8 mouse cellular contexts compared by ENCODE assay signal in genomic region chr3:103378018-103378417, GRCm38 (mm10).
A peak's percentile ranks its signal among the peaks of the same experiment; 100 is the strongest.
DNase-seq lines count a peak whose midpoint lies in the region; ATAC-seq and TF ChIP-seq lines count a peak whose summit lies in the region.

No protein-coding gene starts in this region.

- TF ChIP-seq RAD21 in MEL (IDR thresholded peaks at IDR 0.05; ENCODE audit: low read depth, low read length) = no peak

- H3K9ac ChIP-seq in MEL (ENCODE audit: control insufficient read depth, low read depth, low read length, poor library complexity, severe bottlenecking) = no peak overlapping the region
- H3K9ac ChIP-seq in midbrain, embryonic 16.5 days (ENCODE audit: low read depth, low read length) = no peak overlapping the region
- H3K9ac ChIP-seq in forebrain, embryonic 16.5 days (replicated peaks; ENCODE audit: low read depth, low read length) = no peak overlapping the region

- TF ChIP-seq CTCF in MEL (IDR thresholded peaks at IDR 0.05 in 2 of 3, conservative IDR thresholded peaks at IDR 0.05 in 1 of 3; ENCODE audit: control insufficient read depth in 1 of 3, insufficient read depth in 1 of 3, low read depth in 2 of 3, low read length in 3 of 3, poor library complexity in 1 of 3, severe bottlenecking in 1 of 3) = no peak

- TF ChIP-seq POLR2A in MEL (IDR thresholded peaks at IDR 0.05; ENCODE audit: control insufficient read depth in 1 of 2, insufficient read depth in 1 of 2, low read depth in 1 of 2, low read length in 2 of 2, poor library complexity in 1 of 2) = peak in 1 of 2 experiments; percentile 39; a peak in 1 of 4 replicates

- DNase-seq in embryo, embryonic 10 days (ENCODE audit: low spot score) = peak; percentile 44
- DNase-seq in embryo, embryonic 9.5 days (ENCODE audit: extremely low spot score) = no peak
- DNase-seq in MEL (ENCODE audit: low read depth, low spot score) = peak; percentile 93
- DNase-seq in induced T-regulatory cell, adult 2 months (ENCODE audit: low read depth) = peak; percentile 65
- DNase-seq in left cerebral cortex, adult 11 months (ENCODE audit: low spot score) = no peak

- no peak overlapping the region for H3K4me2 ChIP-seq in midbrain, embryonic 16.5 days (ENCODE audit: low read length)
- no peak overlapping the region for H3K4me2 ChIP-seq in forebrain, embryonic 16.5 days (ENCODE audit: low read length)

- no peaks in the 10 kb centered on the region for H3K9me3 ChIP-seq in MEL (replicated peaks; ENCODE audit: insufficient read depth, low read length)
- H3K9me3 ChIP-seq in midbrain, embryonic 16.5 days (replicated peaks; ENCODE audit: control insufficient read depth, low read length, poor library complexity, severe bottlenecking) = no peaks in the 10 kb centered on the region
- no peaks in the 10 kb centered on the region; the same call in 1 of the 2 replicates for H3K9me3 ChIP-seq in forebrain, embryonic 16.5 days (ENCODE audit: control insufficient read depth, low read length)

- peak; percentile 38 to 73; a peak in 3 of 4 replicates for TF ChIP-seq EP300 in MEL (IDR thresholded peaks at IDR 0.05; ENCODE audit: low read depth in 1 of 2, low read length in 2 of 2)

- peaks cover 2 to 5% of the 10 kb centered on the region in 2 experiments; a peak in 2 of 4 replicates for H3K4me1 ChIP-seq in MEL (ENCODE audit: control insufficient read depth in 1 of 2, insufficient read depth in 2 of 2, low read length in 2 of 2)
- no peaks in the 10 kb centered on the region for H3K4me1 ChIP-seq in midbrain, embryonic 16.5 days (ENCODE audit: control insufficient read depth, insufficient read depth, low read length)
- H3K4me1 ChIP-seq in forebrain, embryonic 16.5 days (replicated peaks; ENCODE audit: control insufficient read depth, insufficient read depth, low read length) = no peaks in the 10 kb centered on the region

- H3K27me3 ChIP-seq in MEL (ENCODE audit: control insufficient read depth in 1 of 2, insufficient read depth in 2 of 2, low read length in 2 of 2) = no peaks in the 10 kb centered on the region
- H3K27me3 ChIP-seq in midbrain, embryonic 16.5 days (ENCODE audit: control insufficient read depth, insufficient read depth, low read depth, low read length) = no peaks in the 10 kb centered on the region
- H3K27me3 ChIP-seq in forebrain, embryonic 16.5 days (replicated peaks; ENCODE audit: control insufficient read depth, insufficient read depth, low read length) = no peaks in the 10 kb centered on the region

- H3K4me3 ChIP-seq in MEL (ENCODE audit: control insufficient read depth in 1 of 2, insufficient read depth in 1 of 2, low read depth in 2 of 2, low read length in 2 of 2) = no peak overlapping the region
- H3K4me3 ChIP-seq in midbrain, embryonic 16.5 days (ENCODE audit: low read depth, low read length) = no peak overlapping the region
- H3K4me3 ChIP-seq in forebrain, embryonic 16.5 days (replicated peaks; ENCODE audit: low read length) = no peak overlapping the region

- no peaks in the 10 kb centered on the region; a peak in 1 of 4 replicates for H3K36me3 ChIP-seq in MEL (ENCODE audit: control insufficient read depth in 1 of 2, insufficient read depth in 2 of 2, low read length in 2 of 2)
- no peaks in the 10 kb centered on the region for H3K36me3 ChIP-seq in midbrain, embryonic 16.5 days (ENCODE audit: control insufficient read depth, insufficient read depth, low read length)
- no peaks in the 10 kb centered on the region for H3K36me3 ChIP-seq in forebrain, embryonic 16.5 days (ENCODE audit: control insufficient read depth, insufficient read depth)

- ATAC-seq in megakaryocyte progenitor cell, adult 5-6 weeks (replicated peaks; ENCODE audit: poor library complexity) = peak; percentile 83
- ATAC-seq in midbrain, embryonic 16.5 days = no peak
- ATAC-seq in forebrain, embryonic 16.5 days = no peak

- H3K79me2 ChIP-seq in MEL (ENCODE audit: control insufficient read depth, insufficient read depth, low read length, poor library complexity) = no peaks in the 10 kb centered on the region

- H3K27ac ChIP-seq in MEL (ENCODE audit: control insufficient read depth, low read depth, low read length) = peak overlapping the region; percentile 23; the same call in 1 of the 2 replicates
- H3K27ac ChIP-seq in midbrain, embryonic 16.5 days (ENCODE audit: low read length) = no peak overlapping the region
- no peak overlapping the region for H3K27ac ChIP-seq in forebrain, embryonic 16.5 days (ENCODE audit: low read length)

TF ChIP-seq in MEL, 35 proteins besides CTCF, POLR2A, EP300 and RAD21:
- TF ChIP-seq NRF1 (IDR thresholded peaks at IDR 0.05; ENCODE audit: insufficient read depth, low read depth, low read length, poor library complexity, severe bottlenecking) (no peak), MYC (IDR thresholded peaks at IDR 0.05; ENCODE audit: low read depth, low read length) (0 out of 2 replicates have a peak, but pooled peaks have one; percentile 53), HCFC1 (IDR thresholded peaks at IDR 0.05; ENCODE audit: low read depth, low read length) (peak; percentile 71), ELF1 (IDR thresholded peaks at IDR 0.05; ENCODE audit: low read depth, low read length) (peak; percentile 75), POLR2AphosphoS2 (IDR thresholded peaks at IDR 0.05; ENCODE audit: low read length) (no peak), MXI1 (IDR thresholded peaks at IDR 0.05; ENCODE audit: low read depth, low read length) (0 out of 2 replicates have a peak, but pooled peaks have one; percentile 19), RCOR1 (IDR thresholded peaks at IDR 0.05; ENCODE audit: low read depth, low read length) (peak; percentile 42; the same call in 1 of the 2 replicates), BHLHE40 (IDR thresholded peaks at IDR 0.05; ENCODE audit: borderline replicate concordance, low read depth, low read length) (no peak), TCF12 (IDR thresholded peaks at IDR 0.05; ENCODE audit: low read depth, low read length) (peak; percentile 51; the same call in 1 of the 2 replicates), GATA1 (IDR thresholded peaks at IDR 0.05; ENCODE audit: low read depth, low read length) (peak; percentile 64), SMC3 (IDR thresholded peaks at IDR 0.05; ENCODE audit: low read depth, low read length) (no peak), ZMIZ1 (IDR thresholded peaks at IDR 0.05; ENCODE audit: low read depth, low read length) (no peak), ETS1 (IDR thresholded peaks at IDR 0.05; ENCODE audit: low read depth, low read length) (peak; percentile 96), SIN3A (IDR thresholded peaks at IDR 0.05; ENCODE audit: low read length) (peak; percentile 81), TAL1 (IDR thresholded peaks at IDR 0.05; ENCODE audit: low read length) (peak; percentile 55), MAFK (IDR thresholded peaks at IDR 0.05; ENCODE audit: borderline replicate concordance, low read depth, low read length) (no peak), MEF2A (IDR thresholded peaks at IDR 0.05; ENCODE audit: extremely low read depth, insufficient replicate concordance, low read depth, low read length, poor library complexity, severe bottlenecking) (peak; percentile 88; the same call in 1 of the 2 replicates), MYB (IDR thresholded peaks at IDR 0.05; ENCODE audit: low read depth, low read length) (no peak), TBP (IDR thresholded peaks at IDR 0.05; ENCODE audit: low read depth, low read length) (peak; percentile 79), KAT2A (conservative IDR thresholded peaks at IDR 0.05; ENCODE audit: low read depth, low read length) (peak; percentile 56), POLR2AphosphoS5 (IDR thresholded peaks at IDR 0.05; ENCODE audit: borderline replicate concordance, low read depth, low read length) (no peak), ZC3H11A (IDR thresholded peaks at IDR 0.05; ENCODE audit: low read depth, low read length) (no peak), ZNF384 (IDR thresholded peaks at IDR 0.05; ENCODE audit: low read depth, low read length) (no peak), ZKSCAN1 (IDR thresholded peaks at IDR 0.05; ENCODE audit: low read depth, low read length) (no peak), GABPA (IDR thresholded peaks at IDR 0.05; ENCODE audit: low read depth, low read length) (no peak)

Comparison
In these comparisons a context has a peak if more than half of its experiments do, and no peak if none do; other contexts are left out.
1. DNase-seq: peak in embryo, embryonic 10 days (single experiment), MEL (single experiment) and induced T-regulatory cell, adult 2 months (single experiment); none in embryo, embryonic 9.5 days (single experiment) and left cerebral cortex, adult 11 months (single experiment).